Mouse (Mus musculus) spleen, postnatal 4 days (tissue): ENCODE data around the gene Morf4l2.
A peak's percentile ranks its signal among the peaks of the same experiment; 100 is the strongest.
"Not testable (repeated sequence)": the region's sequence is repeated elsewhere in the genome, so short reads cannot be mapped to it uniquely, and the experiment has no call there.

Experiments
- DNase-seq, 2 experiments: peaks; one replicate each; pipeline ENCODE4 v3.0.0; 2022; ENCODE audit warnings: low spot score in 2 of 2

Gene Morf4l2

DNA sequence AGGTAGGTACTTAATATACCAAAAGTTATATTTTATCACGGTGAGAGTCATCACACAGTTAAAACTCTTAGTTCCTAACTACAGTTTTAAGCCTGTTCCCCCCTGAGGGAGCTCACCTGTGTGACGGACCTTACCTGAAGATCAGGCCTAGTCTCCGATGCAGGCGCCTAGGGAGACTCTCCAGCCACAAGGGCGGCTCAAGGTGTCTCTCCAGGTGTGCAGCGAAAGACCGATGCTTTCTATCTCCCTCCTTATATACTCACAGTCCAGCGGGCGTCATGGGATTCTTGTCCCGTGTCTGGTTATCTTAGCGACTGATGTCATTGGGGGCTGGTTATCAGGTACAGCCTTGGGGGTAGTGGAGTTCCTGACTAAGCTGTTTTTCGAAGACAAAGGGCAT lies at the start of gene Morf4l2:
Morf4l2 (minus strand) TSS at position 232 of the 400 bp plus-strand sequence.
- no peak for DNase-seq

DNA sequence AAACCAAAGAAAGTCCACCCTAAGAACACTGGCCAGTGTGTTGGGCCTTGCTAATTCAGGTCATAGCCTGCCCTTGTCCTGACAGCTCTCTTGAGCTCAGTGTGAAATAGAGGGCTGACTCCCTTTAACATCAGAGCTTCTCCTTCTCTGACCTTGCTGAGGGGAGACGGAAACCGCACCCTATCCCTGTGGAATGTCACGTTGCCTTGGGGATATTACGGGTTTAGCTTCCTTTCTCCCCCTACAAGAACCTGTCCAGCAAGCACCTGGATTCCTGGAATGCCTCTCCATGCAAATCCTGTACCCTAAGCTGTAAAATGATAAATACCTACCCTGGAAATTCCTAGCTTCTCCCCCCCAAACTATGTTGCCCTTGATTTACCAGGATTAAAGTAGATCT lies 46.0 kb upstream of the Morf4l2 start:
- no peak for DNase-seq

DNA sequence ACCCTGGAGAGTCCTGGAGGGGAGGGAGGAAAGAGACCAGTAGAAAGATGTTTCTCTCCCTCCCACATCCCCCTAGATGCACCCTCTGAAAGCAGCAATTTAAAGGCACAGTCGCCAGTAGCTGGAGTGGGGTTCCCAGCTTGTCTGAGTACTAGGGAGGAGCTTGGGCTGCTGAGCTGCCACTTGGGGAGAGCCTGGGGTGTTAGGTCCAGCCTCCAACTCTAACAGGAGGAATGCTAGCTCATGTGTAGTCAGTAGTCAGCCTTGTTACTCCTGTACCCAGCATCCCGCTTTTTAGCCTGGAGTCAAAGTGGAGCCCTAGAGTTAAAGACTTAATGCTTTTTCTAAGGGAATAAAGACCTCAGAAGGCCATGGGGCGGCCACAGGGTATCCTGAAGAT lies 36.6 kb upstream of the Morf4l2 start, which contains the start of gene Glra4:
Glra4 (minus strand) TSS at position 101 of the 400 bp plus-strand sequence.
- DNase-seq = no peak

DNA sequence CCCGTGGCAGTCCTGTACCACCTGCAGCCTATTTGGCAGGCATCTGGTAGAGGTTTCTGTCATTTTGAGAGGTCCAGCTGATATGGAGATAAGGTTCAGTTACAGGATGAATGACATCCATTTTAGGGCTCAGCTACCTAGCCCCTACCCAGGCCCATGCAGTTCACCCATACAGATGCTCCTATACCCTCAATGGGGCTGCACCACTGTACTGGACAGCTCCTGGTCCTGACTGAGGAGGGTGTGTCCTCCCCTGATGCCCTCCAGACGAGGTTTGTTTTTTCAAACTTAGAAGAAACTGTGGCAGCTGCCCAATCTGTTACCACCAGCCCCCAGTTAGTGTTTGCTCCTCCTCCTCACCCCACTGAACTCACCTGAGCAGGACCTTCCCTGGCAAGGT lies 35.8 kb upstream of the Morf4l2 start:
- no peak for DNase-seq

DNA sequence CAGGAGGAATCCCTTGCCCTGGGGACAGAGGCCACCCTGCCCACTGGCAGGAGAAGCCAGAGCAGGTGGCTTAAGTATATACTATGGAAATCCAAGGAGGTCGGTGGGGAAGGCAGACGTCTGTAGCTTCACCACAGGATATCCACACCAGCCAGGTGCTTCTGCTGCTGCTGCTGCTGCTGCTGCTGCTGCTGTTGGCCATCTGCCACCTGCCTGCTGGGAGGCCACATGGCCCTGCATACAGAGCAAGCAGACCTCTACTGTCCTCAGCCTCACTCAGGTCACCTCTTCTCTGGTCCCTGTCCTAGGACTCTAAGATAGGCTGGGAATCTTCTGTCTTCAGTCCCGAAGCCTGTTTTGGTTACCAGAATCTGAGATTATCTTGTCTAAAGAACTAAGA lies 34.6 kb upstream of the Morf4l2 start:
- no peak for DNase-seq

DNA sequence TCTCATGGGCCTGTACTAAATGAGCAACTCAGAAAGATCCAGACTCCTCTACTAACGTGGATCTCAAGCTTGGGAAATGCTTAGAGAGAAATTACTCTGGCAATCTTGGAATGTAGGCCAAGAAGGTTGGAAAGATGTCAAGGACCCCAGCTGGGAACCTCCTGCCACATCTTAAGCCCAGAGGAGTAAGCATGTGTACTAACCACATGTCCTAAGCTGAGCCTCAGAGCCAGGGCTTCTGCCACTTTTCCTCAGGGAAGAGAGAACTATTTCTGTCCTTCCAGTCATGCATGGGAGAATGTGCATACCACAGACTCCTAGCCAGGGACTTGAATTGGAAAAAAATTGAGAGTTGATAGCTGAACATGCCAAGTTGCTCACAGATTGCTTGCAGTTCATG lies 29.5 kb upstream of the Morf4l2 start:
- no peak for DNase-seq

DNA sequence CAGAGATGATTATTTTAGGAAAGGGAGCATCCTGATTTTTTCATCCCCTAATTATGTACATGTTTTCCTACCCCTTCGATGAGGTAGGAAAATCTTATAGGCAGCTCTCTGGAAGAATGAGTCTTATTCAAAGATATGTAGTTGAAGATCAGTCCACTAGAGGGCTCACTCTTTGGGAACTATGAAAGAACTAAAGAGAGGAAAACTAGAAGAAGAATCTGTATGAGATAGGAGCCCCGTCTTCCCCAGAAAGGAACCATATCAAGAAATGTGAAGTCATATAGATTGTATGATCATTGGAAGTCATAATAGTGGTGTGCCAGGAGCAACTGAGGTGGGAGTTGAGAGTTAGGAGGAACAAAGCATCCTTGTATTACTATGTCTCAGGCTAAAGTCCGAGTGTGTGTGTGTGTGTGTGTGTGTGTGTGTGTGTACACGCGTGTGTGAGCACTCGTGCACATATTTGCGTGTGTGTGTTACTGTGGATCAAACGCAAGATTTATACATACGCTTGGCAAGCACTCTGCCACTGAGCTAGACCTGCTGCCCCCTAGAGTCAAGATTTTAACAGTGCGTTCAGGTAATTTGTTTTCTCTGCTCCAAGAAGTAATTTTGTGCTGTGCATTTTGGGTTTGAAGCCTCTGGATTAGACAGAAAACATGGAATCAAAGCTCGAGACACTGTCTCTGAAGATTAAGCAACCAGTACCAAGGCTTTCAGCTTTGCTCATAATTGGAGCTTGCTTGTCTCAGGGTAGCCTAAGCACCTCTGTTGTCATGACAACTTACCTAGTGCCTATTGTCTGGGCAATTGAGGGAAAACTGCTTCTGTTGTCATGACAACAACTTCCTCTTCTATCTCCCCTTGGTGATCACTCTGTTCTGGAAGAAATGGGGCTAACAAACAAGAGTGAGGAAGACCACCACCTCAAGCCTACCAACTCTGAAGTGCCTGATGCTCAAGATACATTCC lies 17.9 kb upstream of the Morf4l2 start:
- DNase-seq = no peak

DNA sequence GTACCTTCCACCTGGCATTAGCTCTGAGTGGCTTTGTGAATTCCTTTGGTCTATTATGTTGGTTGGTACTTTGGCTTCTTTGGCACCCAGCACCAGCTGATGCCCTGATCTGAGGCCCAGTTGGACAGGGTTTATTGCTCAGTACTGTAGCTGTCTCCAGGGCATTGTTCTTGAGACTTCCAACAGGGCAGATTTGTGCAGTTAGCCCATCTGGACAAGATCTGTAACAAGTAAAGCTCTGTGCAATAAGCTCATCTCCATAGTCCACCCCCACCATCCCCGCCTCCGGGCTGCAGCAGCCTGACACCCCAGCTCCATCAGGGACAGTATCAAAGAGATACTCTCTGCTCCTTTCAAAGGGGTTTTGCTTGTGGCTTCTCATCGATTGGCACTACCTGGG lies 12.0 kb upstream of the Morf4l2 start:
- no peak for DNase-seq

DNA sequence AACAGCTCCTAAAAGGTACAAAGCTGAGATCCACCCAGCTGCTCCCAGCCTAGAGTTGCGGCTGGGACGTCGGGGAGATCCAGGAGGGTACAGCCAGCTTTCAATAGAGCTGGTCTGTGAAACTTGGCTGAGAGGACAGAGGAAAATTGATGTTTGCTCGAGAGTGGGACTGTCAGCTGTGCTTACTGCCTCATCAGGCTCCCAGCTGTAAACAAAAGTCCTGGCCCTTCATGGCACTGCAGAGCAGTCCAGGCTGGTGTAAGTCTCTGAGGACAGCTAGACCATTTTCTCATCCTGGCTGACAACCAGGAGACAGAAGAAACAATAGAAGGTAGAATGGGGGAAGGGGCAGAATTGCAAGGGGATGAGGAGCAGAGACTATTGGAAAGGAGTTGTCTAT lies 5.8 kb upstream of the Morf4l2 start:
- DNase-seq = no peak

DNA sequence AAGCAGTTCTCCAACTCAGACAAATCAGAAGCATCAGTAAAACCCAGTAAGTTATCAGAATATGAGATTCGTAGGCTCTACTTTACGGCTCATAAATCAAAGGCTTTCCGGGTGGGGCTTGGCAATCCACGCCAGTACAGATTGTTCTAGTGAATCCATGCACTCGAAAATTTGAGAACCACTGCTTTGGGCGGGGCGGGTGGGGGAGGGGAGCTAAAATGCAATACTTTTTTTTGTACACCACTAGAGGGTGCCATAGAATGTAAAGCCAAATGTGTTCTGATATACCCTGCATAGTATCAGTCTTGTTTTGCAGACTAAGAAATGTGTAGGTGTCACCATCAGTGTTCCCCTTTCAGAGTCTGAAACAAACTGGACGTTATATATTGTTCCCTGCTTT lies 1.2 kb upstream of the Morf4l2 start:
- no peak for DNase-seq

DNA sequence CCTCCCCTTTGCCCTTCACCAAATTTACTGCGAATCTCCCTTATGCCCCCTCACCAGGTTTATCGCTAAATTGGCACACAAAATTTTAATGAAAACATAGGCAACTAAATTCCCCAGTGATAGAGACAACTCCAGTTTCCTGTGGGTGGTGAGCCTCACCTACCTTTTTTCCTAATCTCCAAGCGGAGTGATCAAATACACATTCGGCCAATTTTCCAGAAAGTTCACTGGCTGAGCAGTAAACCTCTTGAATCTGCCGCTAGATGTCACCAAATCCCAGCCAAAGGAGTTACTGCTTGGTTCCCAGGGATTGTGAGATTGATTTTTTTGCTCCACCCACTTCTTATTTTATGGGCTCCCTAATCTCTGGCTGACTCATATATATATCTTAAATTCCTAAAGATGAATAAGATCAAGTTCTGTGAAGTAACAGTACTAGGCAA lies 808 bp downstream of the Morf4l2 start:
- peak; percentile 26 to 64 for DNase-seq

DNA sequence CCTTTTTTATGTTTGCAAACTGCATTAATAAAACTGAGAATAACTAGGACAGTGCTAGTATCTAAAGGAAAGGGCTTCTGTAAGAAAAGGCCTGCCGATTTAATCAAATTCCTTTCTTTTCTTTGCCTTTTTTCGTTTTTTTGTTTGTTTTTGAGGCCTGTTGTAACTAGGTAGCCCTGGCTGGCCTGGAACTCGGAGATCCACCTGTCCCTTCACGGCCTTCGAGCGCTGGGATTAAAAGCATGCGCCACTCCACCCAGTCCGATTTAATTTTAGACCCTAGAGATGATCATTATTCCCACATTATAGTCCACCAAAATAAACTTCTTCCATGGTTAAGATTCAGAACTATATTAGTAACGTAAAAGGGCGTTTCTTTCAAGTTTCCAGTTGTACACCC lies 1.2 kb downstream of the Morf4l2 start:
- no peak for DNase-seq

DNA sequence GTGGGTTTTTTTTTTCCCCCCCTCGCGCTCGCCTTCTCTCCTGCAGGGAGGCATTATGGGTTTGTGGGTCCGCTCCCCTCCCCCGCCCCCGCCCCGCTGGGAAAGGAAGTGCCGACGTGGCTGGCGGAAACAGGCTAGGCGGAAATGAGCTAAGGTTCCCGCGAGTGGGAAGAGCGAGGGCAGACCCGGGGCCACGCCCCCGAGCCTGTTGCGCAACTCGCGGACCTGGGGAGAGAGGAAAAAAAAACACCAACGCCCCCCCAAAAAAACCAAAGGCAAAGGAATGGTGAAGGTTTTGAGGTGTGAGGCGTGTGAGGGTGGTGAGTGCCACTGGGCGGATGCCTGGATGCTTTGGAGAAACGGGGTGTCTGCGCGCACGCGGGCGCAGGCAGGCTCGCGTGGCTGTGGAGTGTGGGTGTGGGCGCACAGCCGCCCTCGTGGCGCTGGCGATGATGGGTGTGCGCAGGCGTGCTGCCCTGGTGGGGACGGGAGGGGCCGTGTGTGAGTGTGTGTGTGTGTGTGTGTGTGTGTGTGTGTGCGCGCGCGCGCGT lies 1.8 kb downstream of the Morf4l2 start:
- DNase-seq = peak; percentile 69 to 87

DNA sequence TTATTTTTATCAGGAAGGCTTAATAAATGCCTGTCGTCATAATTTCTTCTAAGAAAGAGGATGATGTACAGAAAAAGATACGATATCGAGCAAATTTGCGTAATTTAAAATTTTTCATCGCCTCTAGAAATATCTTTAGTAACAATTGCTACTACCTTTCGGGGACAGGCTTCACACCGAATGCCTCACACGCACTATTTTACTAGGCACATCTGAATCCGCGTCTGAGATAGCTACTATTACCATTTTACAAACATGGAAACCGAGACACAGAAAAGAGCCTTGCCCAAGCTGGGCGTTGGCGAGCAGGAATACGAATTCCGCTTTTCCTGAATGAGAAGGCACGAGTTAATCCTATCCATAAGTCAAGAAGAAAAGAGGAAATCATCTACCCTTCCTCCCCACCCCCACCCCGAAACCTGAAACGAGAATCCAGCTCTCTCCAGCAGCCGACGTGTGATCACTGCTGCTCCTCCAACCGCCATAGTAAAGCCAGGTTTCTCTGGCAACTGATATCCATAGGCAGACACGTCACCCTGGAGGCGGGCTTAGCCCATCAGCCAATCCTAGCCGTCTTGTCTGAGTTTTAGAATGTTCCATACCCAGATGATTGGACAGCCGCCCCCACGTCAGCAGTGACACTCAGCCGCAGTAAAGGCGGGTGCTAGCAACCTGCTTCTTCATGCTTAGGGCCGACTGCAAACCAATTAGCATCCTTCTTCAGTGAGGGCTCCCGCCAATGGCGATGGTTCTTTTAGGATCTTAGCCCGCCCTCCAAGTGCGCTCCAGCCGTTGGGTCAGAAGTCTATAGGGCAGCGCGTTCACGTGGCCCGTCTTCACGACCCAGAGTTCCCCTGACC lies 2.5 kb downstream of the Morf4l2 start:
- DNase-seq = peak; percentile 86 to 89

DNA sequence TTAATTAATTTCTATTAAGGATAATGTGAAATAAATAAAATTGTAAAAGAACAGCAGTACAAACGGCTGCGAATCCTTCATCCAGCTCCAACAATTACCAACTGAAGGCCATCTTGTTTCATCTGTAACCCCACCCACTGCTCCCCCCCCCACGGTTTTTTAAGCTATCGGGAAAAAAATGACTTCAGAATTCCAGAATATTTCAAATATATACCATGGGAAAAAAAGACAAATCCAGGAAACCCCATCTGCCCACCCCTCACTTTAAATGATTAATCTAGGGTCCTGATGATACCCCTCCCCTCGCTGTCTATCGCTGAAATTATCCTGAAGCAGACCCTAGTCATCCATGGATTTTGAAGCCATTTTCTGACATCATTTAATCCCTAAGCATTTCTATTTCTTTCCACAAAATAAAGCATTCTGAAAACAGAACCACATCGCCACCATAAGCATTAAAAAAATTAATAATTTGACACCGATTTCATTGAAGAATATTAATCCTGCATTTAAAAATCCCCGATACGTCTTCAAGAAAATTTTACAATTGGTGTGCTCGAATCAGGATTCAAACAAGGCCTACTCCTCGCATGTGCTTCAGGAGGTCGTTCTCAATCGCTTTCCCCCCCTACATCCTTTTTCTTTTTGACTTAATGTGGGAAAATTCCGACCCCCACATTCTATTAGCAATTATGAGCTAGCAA lies 3.3 kb downstream of the Morf4l2 start:
- DNase-seq = no peak

DNA sequence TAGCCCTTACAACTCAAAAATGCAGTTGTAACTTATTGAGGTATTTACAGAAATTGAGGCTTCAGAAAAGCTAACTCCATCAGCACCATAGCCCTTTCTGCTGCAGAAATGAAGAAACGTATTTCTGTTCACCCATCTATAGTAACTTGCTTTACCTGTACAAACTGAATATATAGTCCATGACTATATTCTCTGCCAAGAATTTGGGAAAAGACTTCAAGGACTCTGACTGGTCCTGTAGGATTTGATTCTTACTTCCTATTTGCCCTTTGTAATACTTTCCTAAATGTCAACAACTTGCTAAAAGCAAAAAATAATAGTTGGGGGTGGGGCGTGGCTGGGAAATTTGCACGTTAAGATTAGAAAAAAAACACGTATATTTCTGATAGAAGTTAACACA lies 11.5 kb downstream of the Morf4l2 start:
- no peak for DNase-seq

DNA sequence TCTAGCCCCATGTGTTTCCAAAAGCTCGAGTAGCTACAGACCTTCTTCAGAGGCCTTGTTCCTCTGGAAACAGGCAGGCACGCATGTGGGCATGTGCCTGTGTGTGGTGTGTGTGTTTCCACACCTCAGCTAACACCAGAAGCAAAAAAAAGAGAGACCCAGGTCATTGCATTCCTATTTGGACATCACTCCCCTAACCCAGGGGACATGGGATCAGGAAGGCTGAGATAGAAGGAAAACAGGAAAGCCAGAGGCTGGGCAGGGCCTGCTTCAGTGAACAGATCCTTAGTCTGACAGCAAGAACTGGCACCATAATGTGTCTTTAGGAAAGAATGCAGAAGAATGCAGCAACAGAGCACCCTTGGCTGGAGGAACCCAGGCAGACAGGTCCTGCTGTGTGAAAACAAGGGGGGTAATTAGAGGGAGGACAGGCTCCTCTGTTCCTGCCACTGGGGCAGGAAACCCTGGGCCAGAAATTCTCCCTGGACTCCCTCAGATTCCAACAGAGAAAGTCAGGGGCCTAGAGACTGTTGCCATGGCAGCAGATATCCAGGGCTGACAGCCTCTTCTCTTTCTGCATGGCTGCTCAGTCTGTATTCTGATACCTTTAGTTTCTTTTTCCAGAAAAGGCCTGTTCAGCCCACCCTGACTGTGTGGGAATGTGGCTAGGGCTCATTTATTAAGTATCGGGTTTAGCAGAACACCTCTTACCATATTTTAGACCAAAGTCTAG lies 28.6 kb downstream of the Morf4l2 start:
- not testable (repeated sequence) for DNase-seq

DNA sequence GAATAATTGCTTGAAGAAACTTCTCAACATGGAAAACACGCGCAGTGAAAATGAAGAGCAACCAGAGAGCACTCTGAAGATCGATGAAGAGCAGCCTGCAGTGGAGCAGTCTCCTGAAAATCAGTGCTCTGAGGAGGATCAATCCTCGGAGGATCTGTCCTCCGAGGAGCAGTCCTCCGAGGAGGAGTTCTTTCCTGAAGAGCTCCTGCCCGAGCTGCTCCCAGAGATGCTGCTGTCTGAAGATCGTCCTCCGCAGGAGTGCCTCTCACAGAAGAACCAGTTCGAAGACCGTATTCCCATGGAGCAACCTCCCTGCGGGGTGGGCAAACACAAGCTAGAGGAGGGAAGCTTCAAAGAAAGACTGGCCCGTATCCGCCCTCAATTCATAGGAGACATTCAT lies 34.7 kb downstream of the Morf4l2 start:
- DNase-seq = no peak

DNA sequence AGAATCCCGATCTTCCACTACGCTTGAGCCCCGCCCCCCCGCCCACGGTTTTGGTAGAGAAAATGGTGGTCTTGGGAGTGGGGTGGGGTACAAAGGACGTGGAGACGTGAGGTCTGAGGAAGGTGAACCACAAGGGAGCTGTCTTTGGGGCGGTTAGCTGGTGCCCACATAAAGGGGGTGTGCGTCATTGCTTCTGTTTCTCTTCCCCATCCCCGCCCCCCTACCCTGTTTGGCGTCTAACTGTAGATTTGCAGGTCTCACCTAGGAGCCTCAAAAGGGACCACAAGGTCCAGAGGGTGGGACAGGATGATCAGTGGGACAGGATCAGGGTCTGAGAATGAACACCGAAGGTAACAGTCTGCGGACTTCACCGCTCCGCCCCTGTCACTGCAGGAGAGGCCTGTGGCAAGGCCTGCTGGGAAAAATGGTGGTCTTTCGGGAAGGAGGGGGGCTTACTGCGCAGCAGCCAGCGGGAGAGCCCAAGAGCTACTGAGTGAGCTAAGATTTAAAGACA lies 35.3 kb downstream of the Morf4l2 start:
- DNase-seq = no peak

DNA sequence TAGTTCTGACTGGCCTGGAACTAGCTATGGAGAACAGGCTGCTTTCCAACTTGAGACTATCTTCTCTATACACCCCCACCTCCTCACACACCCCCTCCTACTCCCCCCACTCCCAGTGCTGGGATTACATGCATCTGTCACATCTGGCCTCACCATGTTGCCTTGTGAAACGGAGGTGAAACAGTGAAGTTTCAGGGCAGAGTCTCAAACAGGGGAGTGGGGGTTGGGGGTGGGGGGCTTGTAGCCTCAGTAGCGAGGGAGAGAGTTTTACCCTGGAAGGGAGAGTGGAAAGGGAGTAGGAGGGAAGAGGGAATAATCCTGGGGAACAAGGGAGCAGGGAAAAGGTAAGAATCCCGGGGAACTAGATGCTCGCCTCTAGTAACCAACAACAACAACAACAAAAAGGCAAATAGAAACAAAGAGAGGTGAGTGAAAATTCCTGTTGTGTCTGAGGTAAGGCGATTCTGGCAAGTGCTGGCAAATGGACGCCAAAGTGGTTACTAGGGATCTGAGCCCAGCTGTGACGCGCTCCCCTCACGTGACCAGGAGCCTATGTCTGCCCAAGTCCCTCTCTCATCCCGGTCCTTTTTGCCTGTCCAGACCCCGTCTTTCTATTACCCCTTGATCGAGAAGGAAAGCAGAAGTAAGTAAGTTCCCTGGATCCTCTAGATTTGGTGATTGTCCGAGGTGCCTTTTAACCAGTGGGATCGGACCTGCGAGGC lies 35.9 kb downstream of the Morf4l2 start, which contains the start of gene Tceal1:
Tceal1 (plus strand) TSS at position 537 of the 722 bp plus-strand sequence.
- no peak for DNase-seq
